Mouse (Mus musculus) midbrain, embryonic 16.5 days (tissue): ENCODE results near the gene Trpv1. TPM values are rescaled to one million over a fixed set of nuclear protein-coding genes. Genes with fewer than 3 reads are reported as not detected.

Experiments used
- ATAC-seq: fragments of 200-750 bp; cut with Nextera tagmentation; 2 replicates; pipeline ENCODE4 v1.8.0; 2017; ENCODE audit warnings: moderate TSS enrichment
- H3K27ac ChIP-seq: fragments of 300-500 bp; sonication (generic); 2 replicates; pipeline ENCODE4 v1.5.1; 2014; ENCODE audit warnings: mild to moderate bottlenecking, low read length, mixed read lengths
- H3K27me3 ChIP-seq: fragments of 300-500 bp; sonication (generic); 2 replicates; pipeline ENCODE4 v1.6.1; 2014; ENCODE audit warnings: low read depth, low read length, mixed read lengths; ENCODE audit not compliant: control insufficient read depth, insufficient read depth
- H3K36me3 ChIP-seq: fragments of 300-500 bp; sonication (generic); 2 replicates; pipeline ENCODE4 v1.6.1; 2014; ENCODE audit warnings: mild to moderate bottlenecking, low read length, moderate library complexity, mixed read lengths; ENCODE audit not compliant: control insufficient read depth, insufficient read depth
- H3K4me1 ChIP-seq: fragments of 300-500 bp; sonication (generic); 2 replicates; pipeline ENCODE4 v1.6.1; 2014; ENCODE audit warnings: mild to moderate bottlenecking, low read length, mixed read lengths; ENCODE audit not compliant: control insufficient read depth, insufficient read depth
- H3K4me2 ChIP-seq: fragments of 300-500 bp; sonication (generic); 2 replicates; pipeline ENCODE4 v1.6.1; 2014; ENCODE audit warnings: mild to moderate bottlenecking, low read length, mixed read lengths
- H3K4me3 ChIP-seq: fragments of 300-500 bp; sonication (generic); 2 replicates; pipeline ENCODE4 v1.5.1; 2014; ENCODE audit warnings: low read depth, mild to moderate bottlenecking, low read length, moderate library complexity, mixed read lengths
- H3K9ac ChIP-seq: fragments of 300-500 bp; sonication (generic); 2 replicates; pipeline ENCODE4 v1.6.1; 2014; ENCODE audit warnings: low read depth, low read length, mixed read lengths
- H3K9me3 ChIP-seq: fragments of 300-500 bp; sonication (generic); replicated peaks from 2 replicates; pipeline ENCODE4 v1.6.1; 2014; ENCODE audit warnings: mild to moderate bottlenecking, low read length, mixed read lengths; ENCODE audit not compliant: control insufficient read depth, poor library complexity, severe bottlenecking
- WGBS: fragments of 180-500 bp; shearing (Covaris S2); extraction: QIAGEN DNeasy Blood & Tissue Kit; methylation state at CpG from one replicate; pipeline ENCODE4 v1.1.7; 2014; 5-methylcytosine and 5-hydroxymethylcytosine counted together
- polyA plus RNA-seq: library from polyadenylated mRNA; unstranded; fragments of >200 nt; fragmentation: Nextera tagmentation; extraction: Ambion mirVana; gene quantifications from 2 replicates; pipeline ENCODE4 v1.2.1, GENCODE M21; 2015

Trpv1 gene
- 0.20 and 0.38 TPM in 2 replicates for polyA plus RNA-seq

- Histone ChIP-seq H3K4me3 (no peak within 1 kb of the TSS), H3K4me2 (no peak within 1 kb of the TSS), H3K4me1 (no peaks in the 10 kb centered on the region), H3K27ac (no peak within 1 kb of the TSS), H3K36me3 (no peaks in the 10 kb centered on the region), H3K9ac (no peak within 1 kb of the TSS), H3K9me3 (no peaks in the 10 kb centered on the region; the same call in 1 of the 2 replicates), H3K27me3 (no peaks in the 10 kb centered on the region)
- no peak for ATAC-seq
- 78% methylated on average over 5 of the region's 5 CpGs for WGBS
These were observed at the start of gene Trpv1 for GRCm38 (mm10) chr11:73233992-73234391. Trpv1 (plus strand) TSS chr11:73234292.

GRCm38 (mm10) chr11:73185872-73186615, 48.0 kb upstream of the Trpv1 start:
- H3K9me3 ChIP-seq, result no peaks in the 10 kb centered on the region
- no peak for ATAC-seq
- peaks cover 25% of the 10 kb centered on the region for H3K36me3 ChIP-seq
- H3K4me2 ChIP-seq, result no peak overlapping the region
- H3K27ac ChIP-seq, result no peak overlapping the region
- WGBS, result 92% methylated on average over 10 of the region's 10 CpGs
- no peak overlapping the region for H3K9ac ChIP-seq
- no peaks in the 10 kb centered on the region for H3K4me1 ChIP-seq
- H3K4me3 ChIP-seq, result no peak overlapping the region
- no peaks in the 10 kb centered on the region for H3K27me3 ChIP-seq

- ATAC-seq, result no peak
- H3K9ac ChIP-seq, result no peak overlapping the region
- H3K9me3 ChIP-seq, result no peaks in the 10 kb centered on the region
- no peaks in the 10 kb centered on the region for H3K4me1 ChIP-seq
- whole genome bisulfite sequencing, result 92% methylated on average over 6 of the region's 6 CpGs
- H3K36me3 ChIP-seq, result peaks cover 33% of the 10 kb centered on the region
- H3K4me2 ChIP-seq, result no peak overlapping the region
- H3K27me3 ChIP-seq, result no peaks in the 10 kb centered on the region
- no peak overlapping the region for H3K27ac ChIP-seq
- H3K4me3 ChIP-seq, result no peak overlapping the region
These were observed 46.9 kb upstream of the Trpv1 start for GRCm38 (mm10) chr11:73187231-73187630.

- no peak for ATAC-seq
- Histone ChIP-seq H3K4me2 (no peak overlapping the region), H3K9me3 (no peaks in the 10 kb centered on the region), H3K36me3 (peaks cover 16% of the 10 kb centered on the region), H3K27me3 (no peaks in the 10 kb centered on the region), H3K4me1 (peaks cover 3% of the 10 kb centered on the region; the same call in 1 of the 2 replicates), H3K9ac (no peak overlapping the region), H3K27ac (no peak overlapping the region), H3K4me3 (no peak overlapping the region)
- 80% methylated on average over 6 of the region's 6 CpGs for WGBS
These were observed 41.0 kb upstream of the Trpv1 start for GRCm38 (mm10) chr11:73193047-73193446.

- no peak for ATAC-seq
- Histone ChIP-seq H3K4me2 (no peak overlapping the region), H3K27ac (no peak overlapping the region), H3K9ac (no peak overlapping the region), H3K27me3 (no peaks in the 10 kb centered on the region), H3K9me3 (no peaks in the 10 kb centered on the region), H3K4me1 (peaks cover 8% of the 10 kb centered on the region; the same call in 1 of the 2 replicates), H3K36me3 (peaks cover 16% of the 10 kb centered on the region), H3K4me3 (no peak overlapping the region)
- WGBS, result 74% methylated on average over 2 of the region's 2 CpGs
These were observed 39.6 kb upstream of the Trpv1 start for GRCm38 (mm10) chr11:73194444-73194843.

DNA sequence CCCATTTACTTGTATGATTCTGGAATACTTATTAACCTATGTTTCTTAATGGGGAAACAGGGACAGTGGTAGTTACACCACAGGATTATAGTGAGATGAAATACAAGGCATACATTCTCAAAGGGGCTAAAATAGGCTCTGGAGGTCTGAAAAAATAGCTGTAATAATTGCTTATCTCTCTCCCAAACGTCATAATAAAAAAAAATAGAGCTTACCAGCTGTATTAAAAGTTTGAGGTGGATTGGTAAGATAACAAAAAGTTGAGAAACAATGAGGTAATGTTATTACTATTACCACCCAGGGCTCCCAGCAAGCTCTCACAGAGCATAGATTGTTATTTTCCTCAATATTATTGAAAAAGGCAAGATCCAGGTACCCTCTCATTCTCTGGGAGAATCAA, 35.9 kb upstream of the Trpv1 start:
- ATAC-seq, result no peak
- no peaks in the 10 kb centered on the region for H3K36me3 ChIP-seq
- H3K27ac ChIP-seq, result no peak overlapping the region; the same call in 1 of the 2 replicates
- H3K9me3 ChIP-seq, result no peaks in the 10 kb centered on the region
- 8% methylated on average over 1 of the region's 1 CpGs for WGBS
- peak overlapping the region; percentile 90 for H3K9ac ChIP-seq
- H3K4me1 ChIP-seq, result peaks cover 11% of the 10 kb centered on the region
- peak overlapping the region; percentile 91 for H3K4me2 ChIP-seq
- no peaks in the 10 kb centered on the region for H3K27me3 ChIP-seq
- H3K4me3 ChIP-seq, result peak overlapping the region; percentile 73

DNA sequence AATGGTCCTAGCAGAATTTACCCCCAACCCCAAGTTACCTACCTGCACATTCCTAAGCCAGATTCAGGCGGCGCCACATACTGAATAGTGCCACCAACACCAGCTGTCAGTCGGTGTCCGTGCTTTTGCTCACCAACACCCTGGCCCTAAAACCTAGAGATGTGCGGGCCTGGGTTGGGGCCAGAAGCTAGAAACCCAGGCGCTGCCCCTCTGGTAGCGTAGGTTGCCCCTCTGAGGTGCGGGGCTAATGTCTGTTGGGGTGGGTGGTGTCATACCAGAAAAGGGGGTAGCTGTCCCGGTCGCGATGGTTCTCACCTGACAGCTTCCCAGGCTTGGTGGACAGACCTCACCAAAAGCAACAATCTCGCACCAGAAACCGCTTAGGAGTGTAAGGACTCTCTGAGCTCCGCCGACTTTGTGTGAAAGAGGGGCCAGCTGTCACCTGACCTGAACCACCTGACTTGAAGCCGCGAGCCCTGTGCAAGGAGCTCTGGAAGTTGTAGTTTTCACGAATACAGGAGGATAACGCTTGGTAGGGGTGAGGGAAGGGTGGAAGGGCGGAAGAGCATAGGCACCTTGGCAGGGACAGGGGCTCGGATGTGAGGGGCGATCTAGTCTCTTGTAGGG, 35.4 kb upstream of the Trpv1 start, which contains the start of gene Ctns:
Ctns (minus strand) TSS at position 440 of the 627 bp plus-strand sequence.
- no peaks in the 10 kb centered on the region for H3K36me3 ChIP-seq
- H3K27ac ChIP-seq, result peak within 1 kb of the TSS; percentile 77
- H3K4me1 ChIP-seq, result peaks cover 11% of the 10 kb centered on the region
- peak; percentile 98 for ATAC-seq
- H3K27me3 ChIP-seq, result no peaks in the 10 kb centered on the region
- peak within 1 kb of the TSS; percentile 90 for H3K9ac ChIP-seq
- peak within 1 kb of the TSS; percentile 73 for H3K4me3 ChIP-seq
- under 1% methylated on average over 22 of the region's 22 CpGs for WGBS
- H3K4me2 ChIP-seq, result peak within 1 kb of the TSS; percentile 91
- H3K9me3 ChIP-seq, result no peaks in the 10 kb centered on the region

GRCm38 (mm10) chr11:73199230-73199712, 34.8 kb upstream of the Trpv1 start, which contains the start of gene Shpk:
Shpk (plus strand) TSS chr11:73199460.
- peak; percentile 97 for ATAC-seq
- peaks cover 11% of the 10 kb centered on the region for H3K4me1 ChIP-seq
- H3K9me3 ChIP-seq, result no peaks in the 10 kb centered on the region

DNA sequence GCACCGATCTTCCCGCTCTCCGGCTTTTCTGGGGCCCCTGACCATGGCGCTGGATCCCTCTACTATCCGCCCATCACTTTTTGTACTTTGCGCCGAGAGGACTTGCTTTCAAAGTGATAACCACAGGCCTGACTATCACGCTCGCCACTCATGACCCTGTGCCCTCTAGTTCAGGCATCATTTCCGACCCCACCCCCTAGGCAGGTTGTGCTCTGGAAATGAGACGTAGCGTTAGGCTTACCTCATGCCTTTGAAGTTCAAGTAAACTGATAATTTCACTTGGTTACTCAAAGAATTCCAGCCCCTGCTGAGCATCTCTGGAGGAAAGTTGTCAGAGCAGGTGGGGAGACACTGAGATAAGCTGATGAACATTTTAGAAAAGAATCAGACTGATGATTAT, 34.2 kb upstream of the Trpv1 start:
- H3K9me3 ChIP-seq, result no peaks in the 10 kb centered on the region
- peak overlapping the region; percentile 66; the same call in 1 of the 2 replicates for H3K27ac ChIP-seq
- WGBS, result 2% methylated on average over 12 of the region's 12 CpGs
- H3K4me3 ChIP-seq, result peak overlapping the region; percentile 73
- no peaks in the 10 kb centered on the region for H3K36me3 ChIP-seq
- no peak for ATAC-seq
- H3K4me2 ChIP-seq, result peak overlapping the region; percentile 91
- H3K27me3 ChIP-seq, result no peaks in the 10 kb centered on the region
- peaks cover 11% of the 10 kb centered on the region for H3K4me1 ChIP-seq
- H3K9ac ChIP-seq, result peak overlapping the region; percentile 90

More at GRCm38 (mm10) chr11:73199230-73199712, 34.8 kb upstream of the Trpv1 start, which contains the start of gene Shpk:
- H3K4me2 ChIP-seq, result peak within 1 kb of the TSS; percentile 91
- H3K4me3 ChIP-seq, result peak within 1 kb of the TSS; percentile 73
- H3K27me3 ChIP-seq, result no peaks in the 10 kb centered on the region
- WGBS, result under 1% methylated on average over 31 of the region's 32 CpGs
- H3K36me3 ChIP-seq, result no peaks in the 10 kb centered on the region
- peak within 1 kb of the TSS; percentile 77 for H3K27ac ChIP-seq
- peak within 1 kb of the TSS; percentile 90 for H3K9ac ChIP-seq
